Mouse (Mus musculus) gonadal fat pad, adult 2 months (tissue): ENCODE measurements around the gene Dera. TPM values are rescaled to one million over a fixed set of nuclear protein-coding genes. Genes with fewer than 3 reads are reported as not detected.

Experiments used
- DNase-seq: peaks from one replicate; pipeline ENCODE4 v3.0.0-alpha.2; 2012; ENCODE audit warnings: low read depth
- polyA plus RNA-seq: library from polyadenylated mRNA; depleted of rRNA; stranded (reverse); fragments of >200 nt; gene quantifications from 2 replicates; pipeline ENCODE4 v1.2.3, GENCODE M21; 2012

The Dera gene
- polyA plus RNA-seq, 1 experiment: 22.2 TPM

GRCm38 (mm10) chr6:137757891-137758290 lies 3.5 kb downstream of the Dera start:
- no peak for DNase-seq

- DNase-seq: no peak
Measured at GRCm38 (mm10) chr6:137759681-137760080, 5.3 kb downstream of the Dera start.

GRCm38 (mm10) chr6:137760966-137761365 lies 6.6 kb downstream of the Dera start:
- DNase-seq: no peak

- no peak for DNase-seq
Measured at GRCm38 (mm10) chr6:137764572-137765210, 10.3 kb downstream of the Dera start.

- DNase-seq: no peak
Measured at GRCm38 (mm10) chr6:137766177-137766576, 11.8 kb downstream of the Dera start.

GRCm38 (mm10) chr6:137771621-137772250 lies 17.4 kb downstream of the Dera start:
- DNase-seq: no peak

- DNase-seq: peak; percentile 61
Measured at GRCm38 (mm10) chr6:137772918-137773636, 18.7 kb downstream of the Dera start.

GRCm38 (mm10) chr6:137773637-137774028 lies 19.3 kb downstream of the Dera start:
- DNase-seq: no peak

GRCm38 (mm10) chr6:137774166-137774565 lies 19.8 kb downstream of the Dera start:
- no peak for DNase-seq

- DNase-seq: no peak
Measured at GRCm38 (mm10) chr6:137775159-137775558, 20.8 kb downstream of the Dera start.

- DNase-seq: no peak
Measured at GRCm38 (mm10) chr6:137776981-137777380, 22.6 kb downstream of the Dera start.

GRCm38 (mm10) chr6:137783899-137784637 lies 29.7 kb downstream of the Dera start:
- no peak for DNase-seq

- DNase-seq: no peak
Measured at GRCm38 (mm10) chr6:137788976-137789590, 34.7 kb downstream of the Dera start.

GRCm38 (mm10) chr6:137789658-137790057 lies 35.3 kb downstream of the Dera start:
- DNase-seq: no peak

GRCm38 (mm10) chr6:137795494-137795893 lies 41.1 kb downstream of the Dera start:
- DNase-seq: no peak

GRCm38 (mm10) chr6:137796596-137797567 lies 42.5 kb downstream of the Dera start:
- no peak for DNase-seq

- no peak for DNase-seq
Measured at GRCm38 (mm10) chr6:137799253-137799652, 44.9 kb downstream of the Dera start.

- DNase-seq: no peak
Measured at GRCm38 (mm10) chr6:137803456-137804005, 49.2 kb downstream of the Dera start.

- peak; percentile 69 for DNase-seq
Measured at GRCm38 (mm10) chr6:137804121-137804520, 49.8 kb downstream of the Dera start.

GRCm38 (mm10) chr6:137804606-137805005 lies 50.3 kb downstream of the Dera start:
- no peak for DNase-seq
